Mouse (Mus musculus): ENCODE measurements around the gene Nosip. TPM values are rescaled to one million over a fixed set of nuclear protein-coding genes. Genes with fewer than 3 reads are reported as not detected.

Gene Nosip
- polyA plus RNA-seq, 1 experiment = 92.7 TPM

GRCm38 (mm10) chr7:45058607-45059571 lies 3.3 kb upstream of the Nosip start:
- TF ChIP-seq CTCF (IDR thresholded peaks at IDR 0.05; ENCODE audit: extremely low read depth, insufficient read length, insufficient replicate concordance, low read depth, low read length) = no peak
- TF ChIP-seq POLR2A (IDR thresholded peaks at IDR 0.05; ENCODE audit: low read depth, low read length) = no peak
- peaks cover 3% of the 10 kb centered on the region; the same call in 1 of the 2 replicates for H3K36me3 ChIP-seq (ENCODE audit: control insufficient read depth, insufficient read depth, low read length)
- H3K27ac ChIP-seq (ENCODE audit: insufficient read depth, low read depth, low read length) = no peak overlapping the region
- WGBS = 85% methylated on average over 10 of the region's 10 CpGs
- no peak overlapping the region for H3K4me3 ChIP-seq (ENCODE audit: low read depth, low read length)
- no peaks in the 10 kb centered on the region; the same call in 1 of the 2 replicates for H3K4me1 ChIP-seq (ENCODE audit: control insufficient read depth, insufficient read depth, insufficient read length, low read length)
- no peaks in the 10 kb centered on the region for H3K27me3 ChIP-seq (ENCODE audit: control insufficient read depth, insufficient read depth, low read length)

GRCm38 (mm10) chr7:45060632-45061122 lies 1.6 kb upstream of the Nosip start:
- Histone ChIP-seq H3K4me3 (ENCODE audit: low read depth, low read length) (no peak overlapping the region), H3K27ac (ENCODE audit: insufficient read depth, low read depth, low read length) (no peak overlapping the region)
- WGBS = 67% methylated on average over 6 of the region's 6 CpGs

GRCm38 (mm10) chr7:45061532-45062075 lies 625 bp upstream of the Nosip start:
- 11% methylated on average over 11 of the region's 11 CpGs for WGBS
- Histone ChIP-seq H3K4me1 (ENCODE audit: control insufficient read depth, insufficient read depth, insufficient read length, low read length) (no peaks in the 10 kb centered on the region), H3K27me3 (ENCODE audit: control insufficient read depth, insufficient read depth, low read length) (no peaks in the 10 kb centered on the region), H3K36me3 (ENCODE audit: control insufficient read depth, insufficient read depth, low read length) (peaks cover 3% of the 10 kb centered on the region; the same call in 1 of the 2 replicates), H3K27ac (ENCODE audit: insufficient read depth, low read depth, low read length) (peak overlapping the region; percentile 82), H3K4me3 (ENCODE audit: low read depth, low read length) (peak overlapping the region; percentile 67)
- TF ChIP-seq CTCF (IDR thresholded peaks at IDR 0.05; ENCODE audit: extremely low read depth, insufficient read length, insufficient replicate concordance, low read depth, low read length) (no peak), POLR2A (IDR thresholded peaks at IDR 0.05; ENCODE audit: low read depth, low read length) (peak; percentile 64; the same call in 1 of the 2 replicates)

More at GRCm38 (mm10) chr7:45060632-45061122, 1.6 kb upstream of the Nosip start:
- Histone ChIP-seq H3K4me1 (ENCODE audit: control insufficient read depth, insufficient read depth, insufficient read length, low read length) (no peaks in the 10 kb centered on the region), H3K27me3 (ENCODE audit: control insufficient read depth, insufficient read depth, low read length) (no peaks in the 10 kb centered on the region), H3K36me3 (ENCODE audit: control insufficient read depth, insufficient read depth, low read length) (peaks cover 3% of the 10 kb centered on the region; the same call in 1 of the 2 replicates)
- no peak for TF ChIP-seq CTCF (IDR thresholded peaks at IDR 0.05; ENCODE audit: extremely low read depth, insufficient read length, insufficient replicate concordance, low read depth, low read length)
- no peak for TF ChIP-seq POLR2A (IDR thresholded peaks at IDR 0.05; ENCODE audit: low read depth, low read length)

- 87% methylated on average over 4 of the region's 4 CpGs for WGBS
- Histone ChIP-seq H3K27me3 (ENCODE audit: control insufficient read depth, insufficient read depth, low read length) (no peaks in the 10 kb centered on the region), H3K27ac (ENCODE audit: insufficient read depth, low read depth, low read length) (no peak overlapping the region), H3K36me3 (ENCODE audit: control insufficient read depth, insufficient read depth, low read length) (no peaks in the 10 kb centered on the region), H3K4me1 (ENCODE audit: control insufficient read depth, insufficient read depth, insufficient read length, low read length) (no peaks in the 10 kb centered on the region), H3K4me3 (ENCODE audit: low read depth, low read length) (no peak overlapping the region)
- TF ChIP-seq POLR2A (IDR thresholded peaks at IDR 0.05; ENCODE audit: low read depth, low read length) (no peak), CTCF (IDR thresholded peaks at IDR 0.05; ENCODE audit: extremely low read depth, insufficient read length, insufficient replicate concordance, low read depth, low read length) (no peak)
Measured at GRCm38 (mm10) chr7:45067190-45067999, 5.2 kb downstream of the Nosip start.

GRCm38 (mm10) chr7:45068000-45068318 lies 5.7 kb downstream of the Nosip start:
- WGBS = 8% methylated on average over 5 of the region's 5 CpGs
- H3K27me3 ChIP-seq (ENCODE audit: control insufficient read depth, insufficient read depth, low read length) = no peaks in the 10 kb centered on the region
- peak; percentile 70; the same call in 1 of the 2 replicates for TF ChIP-seq CTCF (IDR thresholded peaks at IDR 0.05; ENCODE audit: extremely low read depth, insufficient read length, insufficient replicate concordance, low read depth, low read length)
- TF ChIP-seq POLR2A (IDR thresholded peaks at IDR 0.05; ENCODE audit: low read depth, low read length) = no peak
- H3K27ac ChIP-seq (ENCODE audit: insufficient read depth, low read depth, low read length) = no peak overlapping the region
- no peak overlapping the region for H3K4me3 ChIP-seq (ENCODE audit: low read depth, low read length)
- H3K36me3 ChIP-seq (ENCODE audit: control insufficient read depth, insufficient read depth, low read length) = no peaks in the 10 kb centered on the region
- no peaks in the 10 kb centered on the region for H3K4me1 ChIP-seq (ENCODE audit: control insufficient read depth, insufficient read depth, insufficient read length, low read length)

- 76% methylated on average over 2 of the region's 2 CpGs for WGBS
- H3K27me3 ChIP-seq (ENCODE audit: control insufficient read depth, insufficient read depth, low read length) = no peaks in the 10 kb centered on the region
- peaks cover 5% of the 10 kb centered on the region for H3K36me3 ChIP-seq (ENCODE audit: control insufficient read depth, insufficient read depth, low read length)
- H3K4me3 ChIP-seq (ENCODE audit: low read depth, low read length) = no peak overlapping the region
- 0 out of 2 replicates have a peak overlapping the region, but pooled peaks have one; percentile 37 for H3K27ac ChIP-seq (ENCODE audit: insufficient read depth, low read depth, low read length)
- no peaks in the 10 kb centered on the region; the same call in 1 of the 2 replicates for H3K4me1 ChIP-seq (ENCODE audit: control insufficient read depth, insufficient read depth, insufficient read length, low read length)
- no peak for TF ChIP-seq POLR2A (IDR thresholded peaks at IDR 0.05; ENCODE audit: low read depth, low read length)
- no peak for TF ChIP-seq CTCF (IDR thresholded peaks at IDR 0.05; ENCODE audit: extremely low read depth, insufficient read length, insufficient replicate concordance, low read depth, low read length)
Measured at GRCm38 (mm10) chr7:45069671-45070070, 7.4 kb downstream of the Nosip start.

Data from small intestine, adult 2 months (tissue).